Mouse (Mus musculus): Measurements from ENCODE around the gene Gm20716.
A peak's percentile ranks its signal among the peaks of the same experiment; 100 is the strongest.
"Not testable (repeated sequence)": the region's sequence is repeated elsewhere in the genome, so short reads cannot be mapped to it uniquely, and the experiment has no call there.

The Gm20716 gene

GRCm38 (mm10) chr2:168161514-168161971 is 68.6 kb downstream of the Gm20716 start:
- no peak for DNase-seq

- DNase-seq = no peak
Measured at GRCm38 (mm10) chr2:168160370-168160930, 69.7 kb downstream of the Gm20716 start.

GRCm38 (mm10) chr2:168158911-168159711 is 71.1 kb downstream of the Gm20716 start:
- DNase-seq = no peak

GRCm38 (mm10) chr2:168157974-168158373 is 72.2 kb downstream of the Gm20716 start:
- DNase-seq = not testable (repeated sequence)

- no peak for DNase-seq
Measured at GRCm38 (mm10) chr2:168156361-168156760, 73.8 kb downstream of the Gm20716 start.

- no peak for DNase-seq
Measured at GRCm38 (mm10) chr2:168155666-168156065, 74.5 kb downstream of the Gm20716 start.

- peak; percentile 36 for DNase-seq
Measured at GRCm38 (mm10) chr2:168154090-168154881, 75.9 kb downstream of the Gm20716 start.

- no peak for DNase-seq
Measured at GRCm38 (mm10) chr2:168149241-168149640, 80.9 kb downstream of the Gm20716 start.

- no peak for DNase-seq
Measured at GRCm38 (mm10) chr2:168147722-168148432, 82.3 kb downstream of the Gm20716 start.

GRCm38 (mm10) chr2:168145437-168145836 is 84.7 kb downstream of the Gm20716 start:
- no peak for DNase-seq

- DNase-seq = no peak
Measured at GRCm38 (mm10) chr2:168143794-168144193, 86.4 kb downstream of the Gm20716 start.

GRCm38 (mm10) chr2:168137161-168137560 is 93.0 kb downstream of the Gm20716 start:
- DNase-seq = no peak
